Mouse (Mus musculus): ENCODE measurements at regions not wholly inside any gene's neighbourhood (a gene's known extent, or its start where the extent isn't known, plus 50 kb on each side); places are given as distances from the start of the nearest gene placed in this dataset.

DNA sequence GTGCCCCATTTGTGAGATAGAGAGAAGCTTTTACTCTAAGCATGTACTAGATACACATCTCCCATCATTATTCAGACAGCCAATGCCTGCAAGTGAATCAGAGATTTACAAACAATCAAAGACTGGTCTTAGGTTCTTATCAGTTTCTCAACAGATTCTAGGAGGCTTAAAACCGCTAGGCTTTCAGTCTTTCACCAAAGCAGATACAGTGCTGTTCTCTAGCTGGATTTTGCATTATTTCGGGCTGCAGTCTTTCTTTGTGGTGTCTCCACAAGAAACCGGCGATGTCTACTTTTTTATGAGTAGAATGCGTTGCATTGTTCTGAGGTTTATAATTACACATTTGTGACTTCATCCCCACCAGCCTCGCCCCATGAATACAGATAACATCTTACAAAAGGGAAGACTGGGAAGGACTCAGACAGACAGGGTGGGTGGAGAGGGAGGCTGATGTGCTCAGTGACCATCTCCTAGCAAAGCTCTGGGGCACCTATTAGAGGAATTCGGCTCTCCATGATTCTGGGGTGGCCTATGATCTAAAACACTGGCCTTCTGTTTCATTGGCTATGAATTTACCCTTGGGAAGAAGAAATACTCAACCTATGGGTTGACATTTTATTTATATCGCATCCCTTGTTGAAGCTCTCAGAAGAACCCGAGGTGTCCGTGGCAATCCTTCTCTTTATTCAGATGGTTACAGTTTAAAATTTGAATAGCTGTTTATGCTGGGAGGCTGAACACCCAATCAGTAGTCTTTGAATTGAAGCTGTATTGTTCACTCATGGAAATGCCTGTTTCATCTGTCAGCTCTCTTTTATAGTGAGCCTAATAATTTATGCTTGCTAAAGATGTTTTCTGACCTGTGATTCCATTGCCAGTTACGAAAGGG lies 343.8 kb downstream of the Tmem161b start:
- Histone ChIP-seq H3K4me2 (ENCODE audit: low read depth, low read length) (no peak overlapping the region), H3K9me3 (ENCODE audit: control insufficient read depth, low read length) (no peaks in the 10 kb centered on the region), H3K4me3 (ENCODE audit: low read length) (no peak overlapping the region), H3K9ac (ENCODE audit: low read length) (no peak overlapping the region), H3K36me3 (ENCODE audit: control insufficient read depth, insufficient read depth, low read length) (no peaks in the 10 kb centered on the region), H3K27me3 (ENCODE audit: control insufficient read depth, insufficient read depth, low read depth, low read length) (no peaks in the 10 kb centered on the region), H3K4me1 (replicated peaks; ENCODE audit: control insufficient read depth, insufficient read depth, low read length) (no peaks in the 10 kb centered on the region), H3K27ac (ENCODE audit: low read length) (no peak overlapping the region)
- 82% methylated on average over 11 of the region's 11 CpGs for WGBS
- ATAC-seq (ENCODE audit: low read depth), result no peak

DNA sequence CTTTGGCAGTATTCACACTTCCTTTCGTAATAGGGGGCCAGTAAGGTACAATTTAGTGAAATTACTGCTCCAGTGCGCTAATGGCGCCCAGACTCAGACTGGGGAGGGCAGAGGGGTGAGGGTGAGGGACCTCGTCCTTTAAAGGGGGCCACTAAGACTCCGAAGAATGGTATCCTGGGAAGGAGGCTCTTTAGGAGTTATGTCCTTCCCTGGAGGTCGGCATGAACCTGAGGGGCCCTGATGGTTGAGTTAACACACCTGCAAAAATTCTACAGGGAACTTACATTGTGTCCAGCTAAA lies 344.4 kb downstream of the Tmem161b start:
- H3K36me3 ChIP-seq (ENCODE audit: control insufficient read depth, insufficient read depth, low read length), result no peaks in the 10 kb centered on the region
- WGBS, result 79% methylated on average over 6 of the region's 6 CpGs

DNA sequence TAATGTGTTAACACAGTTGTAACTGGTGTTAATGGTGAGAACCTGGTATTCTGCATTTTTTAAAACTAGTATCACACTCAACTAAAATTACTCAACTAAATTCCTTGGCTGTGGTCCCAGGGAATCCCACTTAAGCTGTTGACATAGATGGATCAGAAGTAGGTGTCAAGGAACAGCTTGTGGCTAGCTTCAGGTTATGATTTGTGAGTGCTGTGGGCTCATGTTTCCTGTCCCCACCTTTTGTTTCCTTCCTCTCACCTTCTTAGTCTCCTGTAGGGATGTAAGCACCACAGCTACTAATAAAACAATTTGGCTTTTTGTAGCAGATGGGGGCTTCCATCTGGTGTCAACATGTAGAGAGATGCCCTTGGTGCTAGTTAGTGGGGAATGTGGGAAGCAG lies 347.3 kb downstream of the Tmem161b start:
- Histone ChIP-seq H3K27me3 (ENCODE audit: control insufficient read depth, insufficient read depth, low read depth, low read length) (no peaks in the 10 kb centered on the region), H3K4me3 (ENCODE audit: low read length) (no peak overlapping the region), H3K4me2 (ENCODE audit: low read depth, low read length) (no peak overlapping the region), H3K4me1 (replicated peaks; ENCODE audit: control insufficient read depth, insufficient read depth, low read length) (no peaks in the 10 kb centered on the region), H3K9ac (ENCODE audit: low read length) (no peak overlapping the region), H3K36me3 (ENCODE audit: control insufficient read depth, insufficient read depth, low read length) (no peaks in the 10 kb centered on the region), H3K27ac (ENCODE audit: low read length) (no peak overlapping the region), H3K9me3 (ENCODE audit: control insufficient read depth, low read length) (no peaks in the 10 kb centered on the region)
- no peak for ATAC-seq (ENCODE audit: low read depth)

More for the DNA sequence above, 344.4 kb downstream of the Tmem161b start:
- Histone ChIP-seq H3K4me1 (replicated peaks; ENCODE audit: control insufficient read depth, insufficient read depth, low read length) (no peaks in the 10 kb centered on the region), H3K27ac (ENCODE audit: low read length) (no peak overlapping the region), H3K9me3 (ENCODE audit: control insufficient read depth, low read length) (no peaks in the 10 kb centered on the region), H3K4me2 (ENCODE audit: low read depth, low read length) (no peak overlapping the region), H3K9ac (ENCODE audit: low read length) (no peak overlapping the region), H3K4me3 (ENCODE audit: low read length) (no peak overlapping the region), H3K27me3 (ENCODE audit: control insufficient read depth, insufficient read depth, low read depth, low read length) (no peaks in the 10 kb centered on the region)
- no peak for ATAC-seq (ENCODE audit: low read depth)

DNA sequence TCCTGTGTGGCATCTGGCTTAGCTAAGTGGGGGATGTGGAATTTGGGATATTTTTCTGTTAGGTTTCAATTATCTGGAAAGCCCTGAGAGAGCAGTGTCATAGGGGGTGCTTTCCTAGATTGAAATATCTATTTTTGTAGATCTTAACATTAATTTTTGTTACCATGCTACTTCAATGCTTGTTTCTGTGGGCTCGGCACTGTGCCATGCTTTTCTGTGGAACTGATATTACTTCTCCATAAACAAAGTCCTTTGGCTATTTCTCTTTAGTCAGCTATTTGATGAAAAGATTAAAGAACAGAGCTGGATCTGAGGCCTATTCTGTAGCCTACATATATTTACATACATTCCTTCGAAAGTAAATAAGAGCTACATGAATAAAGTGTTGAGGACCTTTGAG lies 348.1 kb downstream of the Tmem161b start:
- Histone ChIP-seq H3K4me3 (ENCODE audit: low read length) (no peak overlapping the region), H3K36me3 (ENCODE audit: control insufficient read depth, insufficient read depth, low read length) (no peaks in the 10 kb centered on the region), H3K27me3 (ENCODE audit: control insufficient read depth, insufficient read depth, low read depth, low read length) (no peaks in the 10 kb centered on the region), H3K9me3 (ENCODE audit: control insufficient read depth, low read length) (no peaks in the 10 kb centered on the region), H3K4me2 (ENCODE audit: low read depth, low read length) (no peak overlapping the region), H3K9ac (ENCODE audit: low read length) (no peak overlapping the region), H3K4me1 (replicated peaks; ENCODE audit: control insufficient read depth, insufficient read depth, low read length) (no peaks in the 10 kb centered on the region), H3K27ac (ENCODE audit: low read length) (no peak overlapping the region)
- no peak for ATAC-seq (ENCODE audit: low read depth)
- WGBS, result 75% methylated on average over 2 of the region's 2 CpGs

DNA sequence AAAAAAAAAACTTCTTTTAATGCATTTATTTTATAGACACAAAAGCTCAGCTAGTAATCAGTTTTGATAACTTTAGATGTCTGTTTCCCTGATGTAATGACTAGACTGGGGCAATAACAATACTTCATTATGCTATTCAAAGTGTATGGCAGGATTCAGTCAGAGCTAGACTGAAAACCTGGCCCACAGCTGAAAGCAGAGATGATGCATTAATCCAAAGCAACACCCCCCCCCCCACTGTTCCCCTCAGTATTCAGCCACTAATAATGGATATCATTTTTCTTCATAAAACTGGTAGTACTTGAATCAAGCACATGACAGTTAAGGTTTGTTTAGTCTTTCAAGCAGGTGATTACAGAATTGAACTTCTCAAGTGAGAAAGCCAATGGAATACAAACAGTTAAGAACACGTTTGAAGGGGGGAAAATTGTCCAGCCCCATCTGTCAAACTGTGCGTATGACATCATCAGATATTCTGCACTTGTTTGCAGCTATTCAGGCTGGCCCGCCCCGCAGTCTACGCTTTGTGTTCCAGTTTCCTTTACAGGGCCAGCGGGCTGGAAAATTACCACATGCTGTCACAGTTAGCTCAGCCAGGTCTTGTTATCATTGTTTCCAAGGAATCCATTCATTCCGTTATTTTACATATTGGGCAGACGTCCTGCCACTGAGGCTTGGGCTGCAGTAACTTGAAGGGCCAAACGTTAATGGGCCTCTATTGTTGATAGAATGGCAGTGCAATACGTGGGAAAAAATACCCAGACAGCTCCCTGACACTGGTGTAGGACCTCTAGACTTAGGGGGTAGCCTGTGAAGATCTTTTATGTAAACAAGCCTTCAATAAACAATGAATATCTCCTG lies 349.1 kb downstream of the Tmem161b start:
- H3K4me2 ChIP-seq (ENCODE audit: low read depth, low read length), result no peak overlapping the region
- H3K4me1 ChIP-seq (replicated peaks; ENCODE audit: control insufficient read depth, insufficient read depth, low read length), result no peaks in the 10 kb centered on the region
- H3K36me3 ChIP-seq (ENCODE audit: control insufficient read depth, insufficient read depth, low read length), result no peaks in the 10 kb centered on the region
- no peak overlapping the region for H3K9ac ChIP-seq (ENCODE audit: low read length)
- H3K4me3 ChIP-seq (ENCODE audit: low read length), result no peak overlapping the region
- 36% methylated on average over 10 of the region's 10 CpGs for WGBS
- no peaks in the 10 kb centered on the region for H3K27me3 ChIP-seq (ENCODE audit: control insufficient read depth, insufficient read depth, low read depth, low read length)
- ATAC-seq (ENCODE audit: low read depth), result 0 out of 2 replicates have a peak, but pooled peaks have one; percentile 17
- H3K27ac ChIP-seq (ENCODE audit: low read length), result no peak overlapping the region
- H3K9me3 ChIP-seq (ENCODE audit: control insufficient read depth, low read length), result no peaks in the 10 kb centered on the region

DNA sequence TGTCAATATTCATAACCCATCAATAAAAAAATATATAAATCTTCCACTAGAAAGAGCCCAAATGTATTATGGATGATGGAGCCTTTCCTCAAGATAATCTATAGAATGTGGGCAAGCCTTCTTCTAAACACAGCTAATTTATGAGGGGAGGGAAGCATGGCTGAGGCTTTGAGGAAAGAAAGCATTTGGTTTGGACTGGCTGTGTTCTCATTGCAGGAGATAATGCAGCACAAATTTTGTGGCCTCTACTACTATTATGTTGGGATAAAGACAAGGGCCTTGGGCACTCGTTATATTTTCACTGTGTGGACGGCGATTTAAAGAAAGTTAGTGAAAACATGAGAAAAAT lies 349.7 kb downstream of the Tmem161b start:
- WGBS, result 82% methylated on average over 3 of the region's 3 CpGs
- Histone ChIP-seq H3K4me3 (ENCODE audit: low read length) (no peak overlapping the region), H3K9me3 (ENCODE audit: control insufficient read depth, low read length) (no peaks in the 10 kb centered on the region), H3K27ac (ENCODE audit: low read length) (no peak overlapping the region), H3K4me2 (ENCODE audit: low read depth, low read length) (no peak overlapping the region), H3K4me1 (replicated peaks; ENCODE audit: control insufficient read depth, insufficient read depth, low read length) (no peaks in the 10 kb centered on the region), H3K36me3 (ENCODE audit: control insufficient read depth, insufficient read depth, low read length) (no peaks in the 10 kb centered on the region), H3K9ac (ENCODE audit: low read length) (no peak overlapping the region), H3K27me3 (ENCODE audit: control insufficient read depth, insufficient read depth, low read depth, low read length) (no peaks in the 10 kb centered on the region)
- no peak for ATAC-seq (ENCODE audit: low read depth)

DNA sequence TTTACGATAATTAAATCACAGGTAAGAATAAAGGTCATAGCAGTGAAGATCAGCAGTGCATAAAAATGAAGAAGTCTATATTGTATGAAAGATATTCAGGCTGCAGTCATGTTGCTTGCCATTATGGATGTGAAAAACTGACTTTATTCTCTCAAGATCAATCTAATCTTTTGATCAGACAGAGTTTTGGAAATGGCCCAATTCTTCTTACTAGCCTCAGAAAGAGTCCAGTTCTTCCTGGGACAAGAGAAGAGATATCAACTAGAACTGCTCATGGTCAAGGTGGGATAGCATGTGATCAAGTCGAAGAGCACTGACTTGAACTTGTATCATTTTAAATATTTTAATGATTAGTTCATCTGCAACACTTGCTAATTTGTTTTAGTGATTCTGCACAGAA lies 350.1 kb downstream of the Tmem161b start:
- 85% methylated on average over 2 of the region's 2 CpGs for WGBS

DNA sequence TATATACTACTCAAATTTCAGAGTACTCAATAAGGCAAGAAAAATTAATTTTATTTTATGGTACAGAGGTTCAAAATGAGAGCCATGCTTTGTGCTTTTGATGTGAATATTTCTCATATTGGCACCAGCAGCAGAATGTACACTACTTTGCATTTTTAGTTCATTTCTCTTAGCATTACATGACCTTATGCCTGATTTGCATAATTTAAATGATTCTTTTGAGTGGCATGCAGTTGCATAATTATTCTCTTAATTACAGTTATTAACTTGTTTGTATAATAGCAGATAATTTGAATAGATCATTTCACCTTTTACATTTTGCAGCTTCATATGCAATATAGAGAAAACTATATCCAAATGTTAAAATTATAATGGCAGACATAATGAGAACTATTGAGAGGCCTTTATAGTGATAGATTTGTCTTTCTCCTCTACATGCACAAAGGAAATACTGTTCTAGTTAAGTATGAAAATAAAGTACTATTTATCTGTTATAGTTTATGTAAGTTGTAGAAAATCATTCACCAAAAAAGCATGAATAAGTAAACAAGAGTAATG lies 374.6 kb downstream of the Tmem161b start:
- Histone ChIP-seq H3K27me3 (ENCODE audit: control insufficient read depth, insufficient read depth, low read depth, low read length) (no peaks in the 10 kb centered on the region), H3K27ac (ENCODE audit: low read length) (no peak overlapping the region), H3K4me1 (replicated peaks; ENCODE audit: control insufficient read depth, insufficient read depth, low read length) (no peaks in the 10 kb centered on the region), H3K36me3 (ENCODE audit: control insufficient read depth, insufficient read depth, low read length) (no peaks in the 10 kb centered on the region), H3K9me3 (ENCODE audit: control insufficient read depth, low read length) (no peaks in the 10 kb centered on the region), H3K4me2 (ENCODE audit: low read depth, low read length) (no peak overlapping the region), H3K9ac (ENCODE audit: low read length) (no peak overlapping the region), H3K4me3 (ENCODE audit: low read length) (no peak overlapping the region)
- no peak for ATAC-seq (ENCODE audit: low read depth)

More for the DNA sequence above, 350.1 kb downstream of the Tmem161b start:
- no peaks in the 10 kb centered on the region for H3K9me3 ChIP-seq (ENCODE audit: control insufficient read depth, low read length)
- no peak overlapping the region for H3K4me3 ChIP-seq (ENCODE audit: low read length)
- H3K27ac ChIP-seq (ENCODE audit: low read length), result no peak overlapping the region
- H3K9ac ChIP-seq (ENCODE audit: low read length), result no peak overlapping the region
- no peak for ATAC-seq (ENCODE audit: low read depth)
- H3K27me3 ChIP-seq (ENCODE audit: control insufficient read depth, insufficient read depth, low read depth, low read length), result no peaks in the 10 kb centered on the region
- no peak overlapping the region for H3K4me2 ChIP-seq (ENCODE audit: low read depth, low read length)
- no peaks in the 10 kb centered on the region for H3K4me1 ChIP-seq (replicated peaks; ENCODE audit: control insufficient read depth, insufficient read depth, low read length)
- H3K36me3 ChIP-seq (ENCODE audit: control insufficient read depth, insufficient read depth, low read length), result no peaks in the 10 kb centered on the region

DNA sequence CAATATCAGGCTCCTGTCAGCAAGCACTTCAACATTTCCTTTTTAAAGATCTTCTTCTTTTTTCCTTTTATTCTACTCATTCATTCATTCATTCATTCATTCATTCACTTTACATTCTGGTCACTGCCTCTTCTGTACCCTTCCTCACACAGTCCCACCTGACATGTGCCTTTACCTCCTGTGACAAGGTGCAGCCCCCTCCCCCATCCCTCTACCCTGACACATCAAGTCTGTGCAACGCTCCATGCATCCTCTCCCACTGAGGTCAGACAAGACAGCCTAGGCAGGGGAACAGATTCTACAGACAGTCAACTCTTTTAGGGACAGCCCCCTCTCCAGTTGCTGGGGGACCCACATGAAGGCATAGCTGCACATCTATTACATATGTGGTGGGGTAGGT lies 380.5 kb downstream of the Tmem161b start:
- 75% methylated on average over 1 of the region's 1 CpGs for WGBS
- H3K27ac ChIP-seq (ENCODE audit: low read length), result no peak overlapping the region
- no peak for ATAC-seq (ENCODE audit: low read depth)
- H3K9ac ChIP-seq (ENCODE audit: low read length), result no peak overlapping the region
- no peak overlapping the region for H3K4me2 ChIP-seq (ENCODE audit: low read depth, low read length)
- no peaks in the 10 kb centered on the region for H3K36me3 ChIP-seq (ENCODE audit: control insufficient read depth, insufficient read depth, low read length)
- H3K9me3 ChIP-seq (ENCODE audit: control insufficient read depth, low read length), result no peaks in the 10 kb centered on the region
- H3K27me3 ChIP-seq (ENCODE audit: control insufficient read depth, insufficient read depth, low read depth, low read length), result no peaks in the 10 kb centered on the region
- H3K4me1 ChIP-seq (replicated peaks; ENCODE audit: control insufficient read depth, insufficient read depth, low read length), result no peaks in the 10 kb centered on the region
- H3K4me3 ChIP-seq (ENCODE audit: low read length), result no peak overlapping the region
